Comparison of ENCODE assay signal across 9 mouse cellular contexts in genomic region chr11:86685366-86685765, GRCm38 (mm10). TPM values are rescaled to one million over a fixed set of nuclear protein-coding genes. Genes with fewer than 3 reads are reported as not detected.
DNase-seq lines count a peak whose midpoint lies in the region; ATAC-seq lines count a peak whose summit lies in the region.
"Had no signal": no experiment of that assay in that cellular context is flagged by ENCODE, and none has a peak within 500 bp of the region (broad histone marks: within the 10 kb centered on the region; RNA-seq: fewer than 3 reads in every experiment).

No protein-coding gene starts in this region.

- no peak for ATAC-seq in midbrain, embryonic 11.5 days (ENCODE audit: low FRiP score)
- ATAC-seq in midbrain, embryonic 16.5 days = no peak
- no peak for ATAC-seq in forebrain, embryonic 14.5 days
- ATAC-seq in limb, embryonic 13.5 days (ENCODE audit: low FRiP score, low read depth) = no peak

- no peaks in the 10 kb centered on the region for H3K9me3 ChIP-seq in midbrain, embryonic 11.5 days (ENCODE audit: control insufficient read depth, low read length)
- H3K9me3 ChIP-seq in midbrain, embryonic 16.5 days (replicated peaks; ENCODE audit: control insufficient read depth, low read length, poor library complexity, severe bottlenecking) = no peaks in the 10 kb centered on the region
- H3K9me3 ChIP-seq in forebrain, embryonic 14.5 days (replicated peaks; ENCODE audit: control insufficient read depth, low read length) = no peaks in the 10 kb centered on the region
- H3K9me3 ChIP-seq in limb, embryonic 13.5 days = no peaks in the 10 kb centered on the region
- H3K9me3 ChIP-seq: heart, embryonic 10.5 days had no signal

- peak overlapping the region; percentile 79 for H3K4me2 ChIP-seq in midbrain, embryonic 11.5 days
- H3K4me2 ChIP-seq in midbrain, embryonic 16.5 days (ENCODE audit: low read length) = no peak overlapping the region
- H3K4me2 ChIP-seq in forebrain, embryonic 14.5 days (ENCODE audit: low read length) = peak overlapping the region; percentile 80
- peak overlapping the region; percentile 76 for H3K4me2 ChIP-seq in limb, embryonic 13.5 days (replicated peaks)

- no peak for DNase-seq in midbrain, embryonic 11.5 days (ENCODE audit: low spot score, missing footprints)
- DNase-seq in forebrain, embryonic 14.5 days (ENCODE audit: low spot score) = no peak
- no peak for DNase-seq in cerebellum, postnatal 14 days
- DNase-seq in T-cell, adult 2 months (ENCODE audit: low spot score) = no peak
- no peak for DNase-seq in left cerebral cortex, postnatal 10 days (ENCODE audit: extremely low spot score in 1 of 2, low spot score in 2 of 2)
- DNase-seq: cerebellum, adult 2 months had no signal

- WGBS in midbrain, embryonic 11.5 days = 97% methylated on average over 1 of the region's 1 CpGs
- 92% methylated on average over 1 of the region's 1 CpGs for WGBS in midbrain, embryonic 16.5 days
- WGBS in forebrain, embryonic 14.5 days = 93% methylated on average over 1 of the region's 1 CpGs
- 89% methylated on average over 1 of the region's 1 CpGs for WGBS in limb, embryonic 13.5 days

- peak overlapping the region; percentile 90; the same call in 1 of the 2 replicates for H3K9ac ChIP-seq in midbrain, embryonic 11.5 days (ENCODE audit: low read length)
- H3K9ac ChIP-seq in midbrain, embryonic 16.5 days (ENCODE audit: low read depth, low read length) = no peak overlapping the region
- H3K9ac ChIP-seq in forebrain, embryonic 14.5 days (ENCODE audit: low read length) = no peak overlapping the region
- H3K9ac ChIP-seq in limb, embryonic 13.5 days = 0 out of 2 replicates have a peak overlapping the region, but pooled peaks have one; percentile 83

- H3K27ac ChIP-seq in midbrain, embryonic 11.5 days (ENCODE audit: low read depth, low read length) = no peak overlapping the region
- H3K27ac ChIP-seq in midbrain, embryonic 16.5 days (ENCODE audit: low read length) = no peak overlapping the region
- H3K27ac ChIP-seq in forebrain, embryonic 14.5 days (ENCODE audit: low read depth, low read length) = no peak overlapping the region
- no peak overlapping the region for H3K27ac ChIP-seq in limb, embryonic 13.5 days

- peaks cover 20% of the 10 kb centered on the region for H3K4me1 ChIP-seq in midbrain, embryonic 11.5 days (ENCODE audit: control insufficient read depth, insufficient read depth, low read length)
- H3K4me1 ChIP-seq in midbrain, embryonic 16.5 days (ENCODE audit: control insufficient read depth, insufficient read depth, low read length) = peaks cover 25% of the 10 kb centered on the region
- peaks cover 17% of the 10 kb centered on the region for H3K4me1 ChIP-seq in forebrain, embryonic 14.5 days (ENCODE audit: control insufficient read depth, insufficient read depth, low read length)
- H3K4me1 ChIP-seq in limb, embryonic 13.5 days = peaks cover 27% of the 10 kb centered on the region

- H3K36me3 ChIP-seq in midbrain, embryonic 11.5 days (ENCODE audit: control insufficient read depth, insufficient read depth, low read length) = peaks cover 6% of the 10 kb centered on the region; the same call in 1 of the 2 replicates
- H3K36me3 ChIP-seq in midbrain, embryonic 16.5 days (ENCODE audit: control insufficient read depth, insufficient read depth, low read length) = peaks cover 9% of the 10 kb centered on the region
- peaks cover 19% of the 10 kb centered on the region for H3K36me3 ChIP-seq in forebrain, embryonic 14.5 days (ENCODE audit: control insufficient read depth, insufficient read depth, low read length)
- H3K36me3 ChIP-seq in limb, embryonic 13.5 days = peaks cover 33% of the 10 kb centered on the region

- peak overlapping the region; percentile 90 for H3K4me3 ChIP-seq in midbrain, embryonic 11.5 days (ENCODE audit: low read depth, low read length)
- H3K4me3 ChIP-seq in midbrain, embryonic 16.5 days (ENCODE audit: low read depth, low read length) = no peak overlapping the region
- H3K4me3 ChIP-seq in forebrain, embryonic 14.5 days (ENCODE audit: low read depth, low read length) = no peak overlapping the region
- H3K4me3 ChIP-seq in limb, embryonic 13.5 days = peak overlapping the region; percentile 75

- intact Hi-C loops in left cerebral cortex, postnatal 10 days (cut with DNase I) = no loop called here

- no peaks in the 10 kb centered on the region for H3K27me3 ChIP-seq in midbrain, embryonic 11.5 days (ENCODE audit: control insufficient read depth, insufficient read depth, low read length)
- no peaks in the 10 kb centered on the region for H3K27me3 ChIP-seq in midbrain, embryonic 16.5 days (ENCODE audit: control insufficient read depth, insufficient read depth, low read depth, low read length)
- no peaks in the 10 kb centered on the region for H3K27me3 ChIP-seq in forebrain, embryonic 14.5 days (replicated peaks; ENCODE audit: control insufficient read depth, insufficient read depth, low read length)
- H3K27me3 ChIP-seq in limb, embryonic 13.5 days = no peaks in the 10 kb centered on the region

RNA-seq across cellular contexts. Expression of gene Ptrh2, which starts 1.6 kb away (rescaled TPM):
- 41.8 and 41.9 TPM in 2 replicates for polyA plus RNA-seq in midbrain, embryonic 11.5 days (2014; fragmentation: Nextera tagmentation; extraction: Ambion mirVana)
- 29.5 and 29.8 TPM in 2 replicates for polyA plus RNA-seq in midbrain, embryonic 16.5 days (2015; fragmentation: Nextera tagmentation; extraction: Ambion mirVana)
- polyA plus RNA-seq in forebrain, embryonic 14.5 days (2014; fragmentation: Nextera tagmentation; extraction: Ambion mirVana) = 33.2 and 38.1 TPM in 2 replicates
- 36.2 and 37.4 TPM in 2 replicates for polyA plus RNA-seq in limb, embryonic 13.5 days (2015; fragmentation: Nextera tagmentation; extraction: Ambion mirVana)
- total RNA-seq in left cerebral cortex, postnatal 10 days (2021) = 10 to 100 TPM; 10.6 to 11.0 TPM

RNA-seq across cellular contexts. Expression of gene Vmp1, which starts 1.7 kb away (rescaled TPM):
- polyA plus RNA-seq in midbrain, embryonic 11.5 days (2014; fragmentation: Nextera tagmentation; extraction: Ambion mirVana) = 93.7 and 103 TPM in 2 replicates
- polyA plus RNA-seq in midbrain, embryonic 16.5 days (2015; fragmentation: Nextera tagmentation; extraction: Ambion mirVana) = 104 and 128 TPM in 2 replicates
- 119 and 131 TPM in 2 replicates for polyA plus RNA-seq in forebrain, embryonic 14.5 days (2014; fragmentation: Nextera tagmentation; extraction: Ambion mirVana)
- polyA plus RNA-seq in limb, embryonic 13.5 days (2015; fragmentation: Nextera tagmentation; extraction: Ambion mirVana) = 85.4 and 96.3 TPM in 2 replicates
- total RNA-seq in left cerebral cortex, postnatal 10 days (2021) = 100 to 1,000 TPM; 165 to 171 TPM

Comparison
In these comparisons a context has a peak if more than half of its experiments do, and no peak if none do; other contexts are left out.
1. H3K4me3 ChIP-seq: peak in midbrain, embryonic 11.5 days (single experiment) and limb, embryonic 13.5 days (single experiment); none in midbrain, embryonic 16.5 days (single experiment) and forebrain, embryonic 14.5 days (single experiment).
2. H3K9ac ChIP-seq: peak in midbrain, embryonic 11.5 days (single experiment) and limb, embryonic 13.5 days (single experiment); none in midbrain, embryonic 16.5 days (single experiment) and forebrain, embryonic 14.5 days (single experiment).